Mouse (Mus musculus): Measurements from ENCODE around the gene Gm4778.
"Not testable (repeated sequence)": the region's sequence is repeated elsewhere in the genome, so short reads cannot be mapped to it uniquely, and the experiment has no call there.

Gm4778 gene

DNA sequence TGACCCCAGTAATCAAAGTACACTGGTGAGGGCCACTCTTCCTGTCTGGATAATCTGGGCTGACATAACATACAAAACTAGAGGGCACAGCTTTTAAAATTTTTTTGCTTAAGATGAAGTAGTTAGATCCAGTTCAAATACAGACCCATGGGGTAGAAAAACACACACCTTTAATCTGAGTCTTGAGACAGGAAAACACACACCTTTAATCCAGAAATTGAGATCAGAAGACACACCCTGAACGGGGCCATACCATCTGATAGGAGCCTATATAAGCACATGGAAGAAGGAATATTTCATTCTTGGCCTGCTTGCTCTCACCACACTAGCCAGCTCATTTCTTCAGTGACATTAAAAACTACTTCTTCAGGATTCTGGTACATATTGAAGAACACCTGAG lies at the start of gene Gm4778:
Gm4778 (plus strand) TSS at position 301 of the 400 bp plus-strand sequence.
- not testable (repeated sequence) for DNase-seq (ENCODE audit: low spot score in 2 of 2)

DNA sequence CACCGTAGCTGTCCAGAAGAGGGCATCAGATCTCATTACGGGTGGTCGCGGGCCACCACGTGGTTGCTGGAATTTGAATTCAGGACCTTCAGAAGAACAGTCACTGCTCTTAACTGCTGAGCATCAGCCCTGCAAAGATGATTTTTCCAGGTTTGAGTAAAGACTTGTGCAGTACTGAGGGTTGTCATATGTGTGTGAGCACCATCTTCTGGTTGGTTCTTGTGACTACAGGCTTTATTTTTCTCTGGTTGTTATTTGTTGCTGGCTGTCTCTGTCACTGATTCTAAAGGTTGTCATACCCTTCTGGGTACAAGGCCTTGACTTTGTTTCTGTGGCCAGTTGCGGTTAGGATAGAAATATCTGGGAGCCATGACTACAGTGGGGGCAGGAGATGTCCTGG lies 3.2 kb upstream of the Gm4778 start:
- no peak for DNase-seq (ENCODE audit: low spot score in 2 of 2)

DNA sequence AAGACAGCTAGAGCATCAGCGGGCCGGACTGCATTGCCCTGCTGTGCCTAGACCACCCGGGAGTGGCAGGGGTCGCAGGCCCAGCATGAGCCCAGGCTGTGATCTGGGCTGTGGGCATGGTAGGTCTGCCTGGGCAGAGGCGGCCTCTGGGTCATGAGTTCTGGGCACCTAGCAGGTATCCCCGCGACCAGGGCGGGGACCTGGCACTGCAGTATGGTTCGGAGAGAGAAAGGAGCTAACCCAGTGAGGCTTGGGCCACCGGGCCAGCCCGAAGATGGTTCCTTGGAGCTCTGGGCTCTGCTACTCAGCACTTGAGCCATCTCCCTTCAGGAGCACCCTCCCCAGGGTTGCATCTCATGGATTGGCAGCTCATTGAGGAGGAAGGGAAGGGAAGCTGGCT lies 12.2 kb downstream of the Gm4778 start:
- DNase-seq (ENCODE audit: low spot score in 2 of 2): no peak

DNA sequence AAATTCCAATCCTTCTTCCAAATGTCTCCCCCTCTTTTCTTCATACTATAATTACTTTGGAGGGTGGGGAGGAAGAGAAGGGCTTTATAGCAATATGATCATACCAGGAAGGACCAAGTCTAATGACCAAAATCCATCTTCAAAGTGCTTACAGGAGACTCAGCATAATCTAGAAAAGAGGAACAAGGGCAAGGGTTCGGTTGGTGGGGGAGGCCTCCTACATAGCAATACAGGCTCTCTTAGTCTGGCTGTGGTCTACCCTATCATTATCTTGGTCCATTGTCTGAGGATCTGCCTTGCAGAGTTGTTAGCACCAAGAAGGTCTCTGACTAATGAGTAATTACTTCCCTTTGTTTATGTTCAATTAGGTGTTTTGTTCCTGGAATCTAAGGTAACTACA lies 41.6 kb downstream of the Gm4778 start:
- no peak for DNase-seq (ENCODE audit: low spot score in 2 of 2)

DNA sequence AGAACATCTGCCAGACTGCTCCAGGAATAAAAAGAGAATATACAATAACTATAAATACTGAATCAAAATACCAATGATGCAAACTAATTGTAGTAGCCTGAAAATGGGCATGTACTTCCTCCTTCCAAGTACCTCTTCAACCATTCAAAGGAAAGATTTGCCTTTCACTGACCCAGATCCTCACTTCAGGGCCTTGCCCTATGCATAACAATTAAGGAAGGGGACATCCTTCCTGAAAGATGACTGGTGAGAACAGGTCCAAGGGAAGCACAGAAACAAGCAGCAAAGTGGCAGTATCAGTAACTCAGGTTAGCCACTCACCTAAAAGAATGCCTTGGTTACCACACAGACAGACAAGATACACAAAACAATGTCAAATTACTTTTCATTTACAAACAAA lies 43.1 kb downstream of the Gm4778 start:
- no peak for DNase-seq (ENCODE audit: low spot score in 2 of 2)

DNA sequence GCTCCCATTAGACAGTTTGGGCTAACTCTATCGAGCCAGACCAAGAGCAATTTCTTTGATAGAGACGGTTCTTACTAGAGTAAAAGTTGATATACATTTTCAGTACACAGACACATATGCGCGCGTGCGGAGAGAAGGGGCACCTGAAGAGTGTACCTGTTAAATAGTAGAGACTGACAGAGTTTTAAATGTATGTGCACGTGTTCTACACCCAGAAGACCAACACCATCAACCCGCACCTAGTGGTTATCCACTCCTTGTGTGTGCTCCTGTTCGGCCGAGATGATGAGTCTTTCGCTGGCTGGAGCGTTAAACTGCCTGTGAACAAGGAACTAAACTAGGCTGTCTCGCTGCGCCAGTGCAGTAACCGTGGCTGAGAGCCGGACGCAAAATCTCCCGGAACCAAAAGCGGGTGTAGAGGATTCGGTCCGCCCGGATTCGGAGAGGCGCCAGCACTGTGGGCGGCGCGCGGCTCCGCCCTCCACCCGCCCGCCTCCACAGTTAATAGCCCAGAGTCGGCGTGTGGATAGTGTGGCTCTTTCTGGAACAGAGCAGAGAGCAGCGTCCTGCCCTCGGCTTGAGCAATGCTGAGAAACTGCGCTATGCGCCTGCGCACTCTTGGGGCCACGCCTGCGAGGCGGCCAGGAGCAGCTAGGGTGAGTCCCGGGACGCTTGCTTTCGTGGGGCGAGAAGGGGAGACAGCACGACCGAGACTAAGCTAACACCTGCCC lies 46.0 kb downstream of the Gm4778 start, which contains the start of gene Them4:
Them4 (plus strand) TSS at position 457 of the 731 bp plus-strand sequence.
- DNase-seq (ENCODE audit: low spot score in 2 of 2): peak; percentile 89 to 97

DNA sequence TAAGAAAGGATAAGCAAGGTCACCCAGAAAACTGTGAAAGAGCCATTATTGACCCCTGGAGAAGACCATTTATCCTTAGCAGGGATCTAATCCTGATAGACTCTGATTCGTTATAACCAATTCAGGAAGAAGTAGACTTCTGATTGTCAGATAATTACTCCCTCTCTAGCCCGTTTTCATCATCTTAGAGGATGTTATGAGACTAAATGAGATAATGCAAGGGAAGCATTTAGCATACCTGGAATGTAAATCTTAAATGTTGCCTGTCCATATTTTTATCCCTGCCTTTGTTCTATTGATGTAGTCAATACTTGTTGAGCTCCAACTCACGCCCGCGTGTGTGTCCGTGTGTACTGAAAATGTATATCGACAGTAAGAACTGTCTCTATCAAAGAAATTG lies 46.7 kb downstream of the Gm4778 start:
- DNase-seq (ENCODE audit: low spot score in 2 of 2): no peak

DNA sequence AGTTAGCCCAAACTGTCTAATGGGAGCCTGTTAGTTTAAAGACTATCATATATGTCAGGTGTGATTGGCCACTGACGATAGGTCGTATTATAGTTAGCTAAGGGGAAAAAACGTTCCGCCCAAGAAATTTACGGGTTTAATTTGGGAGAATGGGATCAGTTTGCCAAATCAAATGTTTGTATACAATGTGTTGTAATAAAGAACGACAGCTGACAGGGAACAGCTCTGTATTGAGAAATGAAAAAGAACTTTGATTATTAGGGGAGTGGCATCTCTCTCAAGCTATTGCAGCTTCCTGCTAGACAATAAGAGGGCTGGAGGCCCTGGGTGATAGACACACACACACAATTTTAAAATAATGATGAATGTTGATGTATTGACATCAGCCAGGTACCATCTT lies 47.1 kb downstream of the Gm4778 start:
- DNase-seq (ENCODE audit: low spot score in 2 of 2): no peak

DNA sequence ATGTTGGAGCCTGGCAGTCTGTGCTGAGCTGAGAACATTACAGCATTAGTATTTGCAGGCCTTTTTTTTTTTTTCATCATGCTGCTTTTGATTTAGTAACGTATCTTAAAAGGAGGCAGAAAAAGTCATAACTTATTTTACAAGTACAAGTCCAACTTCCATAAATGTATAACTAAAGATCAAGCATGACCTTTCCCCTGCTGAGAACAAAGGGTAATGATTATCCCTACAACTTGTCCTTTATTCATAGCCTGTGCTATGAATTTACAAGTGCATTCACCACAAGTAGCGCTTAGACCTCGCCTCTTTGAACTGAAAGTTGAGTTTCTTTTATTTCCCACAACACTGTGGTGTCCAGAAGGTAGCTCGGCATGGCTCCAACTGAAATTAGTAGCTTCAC lies 47.5 kb downstream of the Gm4778 start:
- no peak for DNase-seq (ENCODE audit: low spot score in 2 of 2)
